Mouse (Mus musculus) B cell, adult 2 months (primary cell): ENCODE results near the gene Secisbp2l.

Source experiments
- DNase-seq, 2 experiments: peaks; one replicate each; pipeline ENCODE4 v3.0.0; 2022

Secisbp2l gene

GRCm38 (mm10) chr2:125782719-125783109, at the start of gene Secisbp2l:
Gene Secisbp2l (minus strand): TSS chr2:125782870.
- DNase-seq = peak; percentile 89

GRCm38 (mm10) chr2:125829924-125830323, 47.3 kb upstream of the Secisbp2l start:
- DNase-seq = no peak

- no peak for DNase-seq
Measured at GRCm38 (mm10) chr2:125827898-125828297, 45.2 kb upstream of the Secisbp2l start.

- no peak for DNase-seq
Measured at GRCm38 (mm10) chr2:125826201-125826600, 43.5 kb upstream of the Secisbp2l start.

- no peak for DNase-seq
Measured at GRCm38 (mm10) chr2:125820397-125820796, 37.7 kb upstream of the Secisbp2l start.

- no peak for DNase-seq
Measured at GRCm38 (mm10) chr2:125813972-125814595, 31.4 kb upstream of the Secisbp2l start.

- DNase-seq = no peak
Measured at GRCm38 (mm10) chr2:125811332-125811731, 28.7 kb upstream of the Secisbp2l start.

GRCm38 (mm10) chr2:125809551-125809950, 26.9 kb upstream of the Secisbp2l start:
- DNase-seq = no peak

GRCm38 (mm10) chr2:125805826-125806225, 23.2 kb upstream of the Secisbp2l start:
- DNase-seq = no peak

- DNase-seq = no peak
Measured at GRCm38 (mm10) chr2:125801947-125802346, 19.3 kb upstream of the Secisbp2l start.

GRCm38 (mm10) chr2:125801038-125801437, 18.4 kb upstream of the Secisbp2l start:
- no peak for DNase-seq

- DNase-seq = no peak
Measured at GRCm38 (mm10) chr2:125800428-125800827, 17.8 kb upstream of the Secisbp2l start.

GRCm38 (mm10) chr2:125797872-125798271, 15.2 kb upstream of the Secisbp2l start:
- DNase-seq = no peak

- DNase-seq = no peak
Measured at GRCm38 (mm10) chr2:125795118-125795517, 12.4 kb upstream of the Secisbp2l start.

GRCm38 (mm10) chr2:125794166-125794565, 11.5 kb upstream of the Secisbp2l start:
- DNase-seq = no peak

- no peak for DNase-seq
Measured at GRCm38 (mm10) chr2:125792879-125793261, 10.2 kb upstream of the Secisbp2l start.

- peak in 1 of 2 experiments; percentile 11 for DNase-seq
Measured at GRCm38 (mm10) chr2:125792144-125792878, 9.6 kb upstream of the Secisbp2l start.

GRCm38 (mm10) chr2:125791485-125791885, 8.8 kb upstream of the Secisbp2l start:
- DNase-seq = peak; percentile 44 to 48

GRCm38 (mm10) chr2:125790242-125790641, 7.6 kb upstream of the Secisbp2l start:
- DNase-seq = no peak

GRCm38 (mm10) chr2:125789265-125789664, 6.6 kb upstream of the Secisbp2l start:
- DNase-seq = no peak

GRCm38 (mm10) chr2:125788785-125789184, 6.1 kb upstream of the Secisbp2l start:
- DNase-seq = no peak

GRCm38 (mm10) chr2:125788351-125788750, 5.7 kb upstream of the Secisbp2l start:
- DNase-seq = no peak

GRCm38 (mm10) chr2:125785021-125785420, 2.4 kb upstream of the Secisbp2l start:
- DNase-seq = no peak

GRCm38 (mm10) chr2:125784392-125784791, 1.7 kb upstream of the Secisbp2l start:
- no peak for DNase-seq

- no peak for DNase-seq
Measured at GRCm38 (mm10) chr2:125783868-125784267, 1.2 kb upstream of the Secisbp2l start.
